In the genomic region with DNA sequence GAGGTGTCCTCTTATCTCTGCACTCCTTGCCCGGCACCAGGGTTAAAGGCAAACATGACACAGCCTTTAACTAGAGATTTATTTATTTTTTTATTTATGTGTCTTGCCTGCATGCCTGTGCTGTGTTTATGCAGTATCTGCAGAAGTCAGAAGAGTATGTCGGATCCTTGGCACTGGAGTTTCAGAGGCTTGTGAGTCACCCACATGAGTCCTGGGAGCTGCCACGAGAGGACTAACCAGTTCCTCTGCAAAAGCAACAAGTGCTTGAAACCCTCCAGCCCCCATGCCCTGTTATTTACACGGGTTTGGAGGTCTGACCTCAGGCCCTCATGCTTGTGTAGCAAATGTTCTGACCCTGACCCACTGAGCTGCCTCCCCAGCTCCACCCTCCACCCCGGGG, we compare ENCODE assay signal across 14 mouse cellular contexts.
"Had no signal": no experiment of that assay in that cellular context is flagged by ENCODE, and none has a peak within 500 bp of the region (broad histone marks: within the 10 kb centered on the region; RNA-seq: fewer than 3 reads in every experiment).

No protein-coding gene starts in this region.

- H3K27ac ChIP-seq: limb, embryonic 10.5 days; limb, embryonic 13.5 days; liver, embryonic 14.5 days had no signal

- H3K9ac ChIP-seq: limb, embryonic 13.5 days; liver, embryonic 14.5 days; liver, postnatal 0 days; lung, embryonic 14.5 days had no signal

- H3K27me3 ChIP-seq: limb, embryonic 13.5 days had no signal

- H3K36me3 ChIP-seq: limb, embryonic 10.5 days; limb, embryonic 13.5 days had no signal

- H3K4me1 ChIP-seq: limb, embryonic 10.5 days; limb, embryonic 13.5 days had no signal

- DNase-seq: kidney, adult 18-20 months; kidney, adult 9 months; kidney, postnatal 14 days; kidney, postnatal 4 days; liver; liver, postnatal 0 days; lung, embryonic 14.5 days; lung, postnatal 10 days; lung, postnatal 4 days; midbrain, embryonic 14.5 days; thymus, postnatal 25 days had no signal

- H3K4me3 ChIP-seq: limb, embryonic 10.5 days; limb, embryonic 13.5 days had no signal
